Mouse (Mus musculus) neural tube, embryonic 14.5 days (tissue): ENCODE results near the gene Hopx. TPM values are rescaled to one million over a fixed set of nuclear protein-coding genes. Genes with fewer than 3 reads are reported as not detected.
A peak's percentile ranks its signal among the peaks of the same experiment; 100 is the strongest.

Source experiments
- ATAC-seq: fragments of 200-750 bp; cut with Nextera tagmentation; 2 replicates; pipeline ENCODE4 v1.8.0; 2017; ENCODE audit warnings: low read depth, mild to moderate bottlenecking, moderate TSS enrichment, moderate library complexity
- H3K27ac ChIP-seq: fragments of 300-500 bp; sonication (generic); 2 replicates; pipeline ENCODE4 v1.5.1; 2014; ENCODE audit warnings: low read depth, mild to moderate bottlenecking, control low read depth, low read length, moderate library complexity, mixed read lengths
- H3K27me3 ChIP-seq: fragments of 300-500 bp; sonication (generic); 2 replicates; pipeline ENCODE4 v1.6.1; 2014; ENCODE audit warnings: low read length; ENCODE audit not compliant: control insufficient read depth, insufficient read depth
- H3K36me3 ChIP-seq: fragments of 300-500 bp; sonication (generic); 2 replicates; pipeline ENCODE4 v1.6.1; 2014; ENCODE audit warnings: low read length, mixed read lengths; ENCODE audit not compliant: control insufficient read depth, insufficient read depth
- H3K4me1 ChIP-seq: fragments of 300-500 bp; sonication (generic); 2 replicates; pipeline ENCODE4 v1.6.1; 2014; ENCODE audit warnings: low read length; ENCODE audit not compliant: control insufficient read depth, insufficient read depth
- H3K4me2 ChIP-seq: fragments of 300-500 bp; sonication (generic); 2 replicates; pipeline ENCODE4 v1.6.1; 2014; ENCODE audit warnings: mild to moderate bottlenecking, low read depth, low read length, control low read depth
- H3K4me3 ChIP-seq: fragments of 300-500 bp; sonication (generic); 2 replicates; pipeline ENCODE4 v1.5.1; 2014; ENCODE audit warnings: low read depth, low read length, control low read depth, mixed read lengths
- H3K9ac ChIP-seq: fragments of 300-500 bp; sonication (generic); replicated peaks from 2 replicates; pipeline ENCODE4 v1.6.1; 2014; ENCODE audit warnings: low read depth, mild to moderate bottlenecking, control low read depth, low read length, mixed read lengths
- H3K9me3 ChIP-seq: fragments of 300-500 bp; sonication (generic); 2 replicates; pipeline ENCODE4 v1.6.1; 2016; ENCODE audit warnings: low read length; ENCODE audit not compliant: control insufficient read depth
- WGBS: fragments of 180-500 bp; shearing (Covaris S2); extraction: QIAGEN DNeasy Blood & Tissue Kit; methylation state at CpG from one replicate; pipeline ENCODE4 v1.1.7; 2014; 5-methylcytosine and 5-hydroxymethylcytosine counted together
- polyA plus RNA-seq: library from polyadenylated mRNA; unstranded; fragments of >200 nt; fragmentation: Nextera tagmentation; extraction: Ambion mirVana; gene quantifications from 2 replicates; pipeline ENCODE4 v1.2.1, GENCODE M21; 2014

Gene Hopx
- polyA plus RNA-seq, 1 experiment from 2014 or later: 29.3 TPM

DNA sequence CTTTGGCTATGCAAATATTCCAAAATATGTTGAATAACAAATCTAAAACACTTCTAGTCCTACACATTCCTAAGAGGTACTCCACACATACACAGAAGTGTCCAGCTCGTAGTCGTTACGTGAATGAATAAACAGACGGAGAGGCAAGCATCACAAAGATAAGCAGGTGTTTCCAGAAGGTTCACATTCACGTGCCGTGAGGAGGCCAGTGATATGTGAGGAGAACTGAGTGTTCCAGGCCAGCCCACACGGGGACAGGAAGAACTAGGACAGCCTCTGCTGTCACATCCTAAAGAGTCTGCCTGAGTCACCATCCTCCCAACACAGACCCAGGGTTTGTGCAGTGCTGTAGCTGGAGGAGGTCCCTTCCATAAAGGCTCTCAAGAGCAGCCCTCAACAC is 36.2 kb upstream of the Hopx start:
- Histone ChIP-seq H3K27me3 (no peaks in the 10 kb centered on the region), H3K36me3 (no peaks in the 10 kb centered on the region), H3K27ac (no peak overlapping the region), H3K4me1 (no peaks in the 10 kb centered on the region), H3K9me3 (no peaks in the 10 kb centered on the region), H3K4me2 (no peak overlapping the region), H3K9ac (no peak overlapping the region), H3K4me3 (no peak overlapping the region)
- WGBS: 89% methylated on average over 7 of the region's 7 CpGs
- ATAC-seq: no peak

DNA sequence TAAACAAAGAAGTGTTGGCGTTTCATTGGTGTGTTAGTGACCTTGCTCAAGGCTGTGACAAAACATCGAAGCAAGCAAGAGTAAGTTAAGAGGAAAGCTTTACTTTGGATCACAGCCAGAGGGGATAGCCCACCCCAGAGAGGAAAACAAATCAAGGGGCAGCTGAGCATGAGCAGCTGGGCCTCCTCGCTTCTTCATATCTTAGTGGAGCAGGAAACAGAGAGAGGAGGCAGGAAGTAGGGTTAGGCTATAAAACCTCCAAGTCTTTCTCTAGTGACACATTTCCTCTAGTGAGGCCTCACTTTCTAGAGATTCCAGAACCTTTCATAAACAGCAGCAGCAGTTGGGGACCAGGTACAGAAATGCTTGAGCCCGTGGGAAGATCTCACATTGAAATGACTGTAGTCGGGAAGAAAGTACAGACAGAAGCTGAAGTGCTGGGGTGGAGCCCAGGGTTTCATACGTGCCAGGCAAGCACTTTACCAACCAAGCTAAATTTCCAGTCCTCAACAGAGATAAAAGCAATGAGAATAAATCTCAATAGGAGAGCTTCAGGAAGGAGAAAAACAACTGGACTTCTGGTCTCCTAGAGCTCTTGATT is 33.2 kb upstream of the Hopx start:
- Histone ChIP-seq H3K4me1 (no peaks in the 10 kb centered on the region), H3K27ac (no peak overlapping the region), H3K27me3 (no peaks in the 10 kb centered on the region), H3K9ac (no peak overlapping the region), H3K36me3 (no peaks in the 10 kb centered on the region), H3K4me3 (no peak overlapping the region), H3K9me3 (no peaks in the 10 kb centered on the region), H3K4me2 (no peak overlapping the region)
- WGBS: 74% methylated on average over 6 of the region's 6 CpGs
- no peak for ATAC-seq

DNA sequence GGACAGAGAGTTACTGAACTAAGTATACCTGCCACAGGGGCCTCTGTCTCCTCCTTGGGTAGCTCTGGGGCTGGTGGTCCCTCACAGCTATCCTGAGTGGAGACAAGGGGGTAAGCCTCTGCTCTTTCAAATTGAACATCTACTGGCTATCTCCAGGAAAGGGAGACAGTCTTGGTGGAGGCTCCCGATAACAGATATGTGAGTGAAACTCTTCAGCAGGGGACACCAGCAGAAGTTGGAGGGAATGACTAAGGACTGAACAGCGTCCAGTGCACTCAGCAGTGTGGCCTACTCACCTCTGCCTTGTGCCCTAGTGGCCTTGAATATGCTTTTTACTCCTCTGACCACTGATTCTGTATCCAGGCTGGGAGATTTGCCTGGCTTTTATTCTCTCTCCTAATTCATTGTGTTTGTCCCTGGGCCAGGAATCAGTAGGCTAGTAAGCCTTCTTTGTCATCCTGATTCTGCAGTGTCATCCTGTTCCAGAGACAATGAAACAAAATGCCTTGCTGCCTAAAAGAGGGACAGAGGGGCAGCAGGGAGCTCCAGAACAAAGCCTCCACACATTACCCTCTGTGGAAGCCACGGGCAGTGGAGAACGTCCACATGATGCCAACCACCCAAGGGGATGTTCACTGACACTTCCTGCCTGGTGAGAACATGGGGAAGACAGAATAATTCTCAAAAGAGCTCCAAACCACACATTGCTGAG is 31.7 kb upstream of the Hopx start:
- no peaks in the 10 kb centered on the region for H3K27me3 ChIP-seq
- no peaks in the 10 kb centered on the region for H3K4me1 ChIP-seq
- H3K9me3 ChIP-seq: no peaks in the 10 kb centered on the region
- 49% methylated on average over 4 of the region's 4 CpGs for WGBS
- no peak for ATAC-seq
- H3K4me3 ChIP-seq: no peak overlapping the region
- no peak overlapping the region for H3K9ac ChIP-seq
- no peak overlapping the region for H3K27ac ChIP-seq
- no peak overlapping the region for H3K4me2 ChIP-seq
- no peaks in the 10 kb centered on the region for H3K36me3 ChIP-seq

DNA sequence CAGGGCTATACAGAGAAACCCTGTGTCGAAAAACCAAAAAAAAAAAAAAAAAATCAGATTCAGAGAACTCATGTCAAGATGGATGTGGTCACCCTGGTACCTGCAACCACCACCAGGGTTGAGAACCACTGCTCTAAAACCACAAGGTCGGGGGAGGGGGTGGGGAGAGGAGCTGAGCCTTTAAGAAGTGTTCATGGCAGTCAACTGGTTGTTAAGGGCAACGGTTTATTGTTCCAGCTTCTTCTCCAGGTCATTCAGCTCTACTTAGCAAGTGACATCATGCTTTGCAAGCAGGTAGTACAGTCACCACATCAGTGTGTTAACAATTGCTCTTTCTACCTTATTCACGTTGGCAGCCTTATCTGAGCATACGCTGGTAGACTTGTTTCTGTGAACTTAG is 29.7 kb upstream of the Hopx start:
- Histone ChIP-seq H3K4me3 (no peak overlapping the region), H3K27me3 (no peaks in the 10 kb centered on the region), H3K4me1 (peaks cover 3% of the 10 kb centered on the region; the same call in 1 of the 2 replicates), H3K36me3 (no peaks in the 10 kb centered on the region), H3K9ac (no peak overlapping the region), H3K4me2 (no peak overlapping the region), H3K9me3 (no peaks in the 10 kb centered on the region), H3K27ac (no peak overlapping the region)
- ATAC-seq: no peak
- WGBS: 75% methylated on average over 5 of the region's 5 CpGs

DNA sequence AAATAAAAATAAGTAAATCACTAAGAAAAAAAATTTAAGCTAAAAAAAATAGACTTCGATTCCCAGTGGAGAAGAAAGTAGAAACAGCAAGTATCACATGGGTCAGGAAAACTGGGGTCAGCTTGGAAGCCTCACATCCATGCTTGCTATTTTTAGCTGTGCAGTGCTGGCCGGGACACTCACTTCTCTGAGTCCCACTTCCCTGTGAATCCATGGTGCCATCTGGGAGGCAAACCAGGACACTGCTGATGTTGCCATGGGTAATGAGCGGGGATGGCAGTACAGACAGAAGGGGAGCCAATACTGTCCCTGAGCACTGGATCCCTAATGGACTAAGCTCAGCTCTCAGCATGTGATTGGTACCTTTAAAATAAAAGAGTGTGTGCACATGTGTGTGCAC is 28.2 kb upstream of the Hopx start:
- no peaks in the 10 kb centered on the region for H3K27me3 ChIP-seq
- no peaks in the 10 kb centered on the region for H3K36me3 ChIP-seq
- no peak overlapping the region for H3K27ac ChIP-seq
- H3K9me3 ChIP-seq: no peaks in the 10 kb centered on the region
- H3K4me1 ChIP-seq: peaks cover 4% of the 10 kb centered on the region; the same call in 1 of the 2 replicates
- no peak overlapping the region for H3K4me3 ChIP-seq
- H3K4me2 ChIP-seq: no peak overlapping the region
- WGBS: 92% methylated on average over 3 of the region's 3 CpGs
- ATAC-seq: no peak
- H3K9ac ChIP-seq: no peak overlapping the region

DNA sequence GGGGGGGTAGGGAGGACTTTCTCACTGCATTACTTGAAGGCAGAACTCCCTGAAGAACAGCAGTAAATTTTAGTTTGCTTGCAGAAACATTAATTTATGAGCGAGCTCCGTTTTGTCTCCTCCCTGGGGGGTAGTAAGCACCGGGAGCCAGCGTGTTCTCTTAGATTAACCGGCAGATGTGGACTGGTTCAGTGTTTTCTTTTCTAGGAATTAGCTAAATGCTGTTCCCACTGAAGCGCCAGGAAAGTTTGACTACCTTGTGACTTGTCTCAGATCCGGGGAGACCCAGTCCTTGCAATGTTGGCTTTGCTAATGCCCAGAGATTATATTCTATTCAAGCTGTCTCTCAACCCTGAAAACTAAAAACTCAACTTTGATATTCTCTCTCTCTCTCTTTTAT is 26.4 kb upstream of the Hopx start:
- H3K9ac ChIP-seq: no peak overlapping the region
- no peak overlapping the region for H3K27ac ChIP-seq
- H3K27me3 ChIP-seq: no peaks in the 10 kb centered on the region
- ATAC-seq: no peak
- no peaks in the 10 kb centered on the region for H3K36me3 ChIP-seq
- 26% methylated on average over 7 of the region's 7 CpGs for WGBS
- no peaks in the 10 kb centered on the region for H3K9me3 ChIP-seq
- no peak overlapping the region for H3K4me2 ChIP-seq
- H3K4me3 ChIP-seq: no peak overlapping the region
- peaks cover 11% of the 10 kb centered on the region; the same call in 1 of the 2 replicates for H3K4me1 ChIP-seq

DNA sequence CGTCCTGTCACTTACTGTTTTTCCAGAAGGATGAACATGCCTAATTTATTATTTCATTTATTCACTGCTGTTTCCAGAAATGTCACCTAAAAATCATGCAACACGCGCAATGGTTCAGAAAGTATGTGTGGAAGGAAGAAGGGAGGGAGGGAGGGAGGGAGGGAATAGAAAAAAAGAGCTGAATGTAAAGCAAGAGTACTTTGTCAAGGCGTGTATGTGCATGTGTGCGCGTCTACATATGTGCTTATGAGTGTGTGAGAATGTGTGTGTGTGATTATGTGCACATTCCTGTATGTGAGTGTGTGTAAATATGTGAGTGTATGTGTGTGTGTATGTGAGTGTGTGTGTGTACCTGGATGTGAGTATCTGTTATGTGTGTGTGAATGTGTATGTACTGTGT is 25.9 kb upstream of the Hopx start:
- no peak overlapping the region for H3K9ac ChIP-seq
- H3K9me3 ChIP-seq: no peaks in the 10 kb centered on the region
- H3K4me3 ChIP-seq: no peak overlapping the region
- H3K4me1 ChIP-seq: peaks cover 11% of the 10 kb centered on the region; the same call in 1 of the 2 replicates
- WGBS: 81% methylated on average over 6 of the region's 6 CpGs
- no peak overlapping the region for H3K4me2 ChIP-seq
- no peaks in the 10 kb centered on the region for H3K27me3 ChIP-seq
- no peak overlapping the region for H3K27ac ChIP-seq
- no peak for ATAC-seq
- no peaks in the 10 kb centered on the region for H3K36me3 ChIP-seq

DNA sequence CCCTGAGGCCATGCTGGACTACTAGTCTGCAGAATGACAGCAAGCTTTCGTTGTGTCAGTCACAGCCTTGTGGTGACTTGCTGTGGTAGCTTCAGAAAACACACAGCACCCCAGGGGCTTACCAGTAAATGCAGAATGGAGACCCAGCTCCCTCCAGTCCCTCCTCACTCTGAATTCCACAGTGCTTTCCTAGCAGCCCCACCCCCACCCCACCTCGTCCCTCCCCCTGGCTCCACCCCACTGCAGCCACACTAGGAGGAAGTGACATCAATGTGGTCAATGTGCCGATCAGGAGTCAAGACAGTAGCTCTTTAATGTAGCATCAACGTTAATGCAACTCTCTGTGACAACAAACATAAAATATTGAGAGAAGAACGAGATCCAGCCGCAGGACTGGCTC is 25.2 kb upstream of the Hopx start:
- 47% methylated on average over 6 of the region's 6 CpGs for WGBS
- peaks cover 11% of the 10 kb centered on the region; the same call in 1 of the 2 replicates for H3K4me1 ChIP-seq
- H3K9me3 ChIP-seq: no peaks in the 10 kb centered on the region
- no peak; the same call in 1 of the 2 replicates for ATAC-seq
- no peak overlapping the region for H3K4me2 ChIP-seq
- no peak overlapping the region for H3K27ac ChIP-seq
- no peaks in the 10 kb centered on the region for H3K27me3 ChIP-seq
- no peak overlapping the region for H3K9ac ChIP-seq
- H3K36me3 ChIP-seq: no peaks in the 10 kb centered on the region
- no peak overlapping the region for H3K4me3 ChIP-seq

DNA sequence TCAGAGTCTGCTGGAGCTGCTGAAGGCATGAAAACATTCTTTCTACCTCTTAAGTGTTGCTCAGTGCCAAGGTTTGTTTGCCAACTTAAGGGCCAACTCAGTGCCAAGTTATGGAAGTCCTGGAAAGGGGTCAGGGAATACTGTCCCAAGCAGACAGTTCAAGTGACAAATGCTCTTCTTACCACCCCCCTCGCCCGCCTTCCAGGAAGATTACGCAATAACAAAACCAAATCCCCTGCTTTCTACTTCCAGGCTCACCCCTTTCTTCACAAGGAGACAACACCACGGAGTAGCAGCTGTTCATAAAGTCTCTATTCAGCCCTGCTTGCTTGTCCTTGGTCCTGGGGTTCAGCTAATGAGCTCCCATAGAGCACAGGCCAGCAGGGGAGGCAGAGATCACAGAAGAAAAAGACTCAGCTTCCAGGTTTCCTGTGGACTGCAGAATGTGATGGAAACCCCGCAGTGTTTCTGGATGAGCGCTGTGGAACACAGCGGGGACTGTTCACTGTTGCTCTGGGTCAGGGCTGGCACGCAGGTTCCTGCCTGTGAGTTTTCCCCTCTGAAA is 22.9 kb upstream of the Hopx start:
- Histone ChIP-seq H3K27ac (peak overlapping the region; percentile 52; the same call in 1 of the 2 replicates), H3K9me3 (no peaks in the 10 kb centered on the region), H3K4me2 (no peak overlapping the region), H3K27me3 (no peaks in the 10 kb centered on the region), H3K4me1 (peaks cover 11% of the 10 kb centered on the region; the same call in 1 of the 2 replicates), H3K36me3 (no peaks in the 10 kb centered on the region), H3K4me3 (no peak overlapping the region), H3K9ac (no peak overlapping the region)
- 30% methylated on average over 8 of the region's 8 CpGs for WGBS
- peak; percentile 71 for ATAC-seq
